8 mouse cellular contexts compared by ENCODE assay signal in the genomic region with DNA sequence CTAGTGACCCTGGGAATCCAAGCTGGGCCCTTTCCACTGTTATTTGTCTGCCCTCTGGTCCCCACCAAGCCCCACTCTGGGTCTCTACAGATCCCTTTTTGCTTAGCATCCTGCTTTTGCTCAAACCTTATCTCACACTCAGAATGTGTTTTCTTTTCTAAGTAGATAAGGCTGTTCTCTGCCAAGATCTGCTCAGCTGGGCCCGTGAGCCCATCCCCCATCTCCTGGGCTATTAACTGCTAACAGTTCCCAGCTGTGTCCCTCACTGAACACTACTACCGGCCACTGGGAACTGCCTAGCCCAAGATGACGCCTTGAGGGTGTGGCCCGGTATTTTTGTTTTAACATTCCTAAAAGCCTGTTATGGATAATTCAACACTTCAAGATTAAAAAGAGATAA. TPM values are rescaled to one million over a fixed set of nuclear protein-coding genes. Genes with fewer than 3 reads are reported as not detected.
DNase-seq lines count a peak whose midpoint lies in the region; ATAC-seq and TF ChIP-seq lines count a peak whose summit lies in the region.
"Had no signal": no experiment of that assay in that cellular context is flagged by ENCODE, and none has a peak within 500 bp of the region (broad histone marks: within the 10 kb centered on the region; RNA-seq: fewer than 3 reads in every experiment).

No protein-coding gene starts in this region.

- H3K27me3 ChIP-seq in embryonic facial prominence, embryonic 11.5 days (ENCODE audit: control insufficient read depth, insufficient read depth, low read length): no peaks in the 10 kb centered on the region
- no peaks in the 10 kb centered on the region for H3K27me3 ChIP-seq in hindbrain, embryonic 14.5 days (ENCODE audit: control insufficient read depth, insufficient read depth, low read length)
- no peaks in the 10 kb centered on the region for H3K27me3 ChIP-seq in lung, embryonic 14.5 days (ENCODE audit: insufficient read depth, low read length)
- H3K27me3 ChIP-seq: liver, embryonic 15.5 days had no signal

- peak; percentile 73; the same call in 1 of the 2 replicates for ATAC-seq in embryonic facial prominence, embryonic 11.5 days (replicated peaks; ENCODE audit: insufficient number of reproducible peaks, low FRiP score, low TSS enrichment, low read depth)
- no peak; the same call in 1 of the 2 replicates for ATAC-seq in hindbrain, embryonic 14.5 days (ENCODE audit: low FRiP score)
- peak; percentile 98 for ATAC-seq in lung, embryonic 14.5 days (ENCODE audit: insufficient read depth)

- H3K9me3 ChIP-seq in embryonic facial prominence, embryonic 11.5 days (replicated peaks; ENCODE audit: control insufficient read depth, low read length): no peaks in the 10 kb centered on the region
- H3K9me3 ChIP-seq in hindbrain, embryonic 14.5 days (ENCODE audit: control insufficient read depth, low read length): no peaks in the 10 kb centered on the region
- no peaks in the 10 kb centered on the region for H3K9me3 ChIP-seq in lung, embryonic 14.5 days (ENCODE audit: low read depth, low read length)
- H3K9me3 ChIP-seq: liver, embryonic 15.5 days had no signal

- no peak overlapping the region for H3K4me2 ChIP-seq in embryonic facial prominence, embryonic 11.5 days (ENCODE audit: low read depth, low read length)
- no peak overlapping the region for H3K4me2 ChIP-seq in hindbrain, embryonic 14.5 days (replicated peaks)
- no peak overlapping the region for H3K4me2 ChIP-seq in lung, embryonic 14.5 days
- H3K4me2 ChIP-seq: liver, embryonic 15.5 days had no signal

- no peak for TF ChIP-seq CTCF in lung, embryonic 14.5 days (IDR thresholded peaks at IDR 0.05; ENCODE audit: low read depth)

- H3K36me3 ChIP-seq in embryonic facial prominence, embryonic 11.5 days (replicated peaks; ENCODE audit: control insufficient read depth, insufficient read depth, low read depth, low read length): no peaks in the 10 kb centered on the region
- no peaks in the 10 kb centered on the region for H3K36me3 ChIP-seq in hindbrain, embryonic 14.5 days (replicated peaks; ENCODE audit: control insufficient read depth, insufficient read depth)
- H3K36me3 ChIP-seq in lung, embryonic 14.5 days (ENCODE audit: insufficient read depth): no peaks in the 10 kb centered on the region
- H3K36me3 ChIP-seq: liver, embryonic 15.5 days had no signal

- H3K4me3 ChIP-seq in embryonic facial prominence, embryonic 11.5 days (ENCODE audit: low read depth, low read length): no peak overlapping the region
- H3K4me3 ChIP-seq in hindbrain, embryonic 14.5 days (replicated peaks; ENCODE audit: low read length): no peak overlapping the region
- H3K4me3 ChIP-seq in lung, embryonic 14.5 days (ENCODE audit: low read depth, low read length): no peak overlapping the region
- H3K4me3 ChIP-seq: liver, embryonic 15.5 days had no signal

- no peak overlapping the region for H3K27ac ChIP-seq in embryonic facial prominence, embryonic 11.5 days (replicated peaks; ENCODE audit: low read depth, low read length)
- no peak overlapping the region for H3K27ac ChIP-seq in hindbrain, embryonic 14.5 days
- H3K27ac ChIP-seq in lung, embryonic 14.5 days (ENCODE audit: low read depth): peak overlapping the region; percentile 67
- H3K27ac ChIP-seq: liver, embryonic 15.5 days had no signal

- DNase-seq in c-Kit-positive CD71-positive TER-119-negative erythroid progenitor cells, embryonic 14.5 days (ENCODE audit: low read depth): peak; percentile 15
- DNase-seq in embryonic facial prominence, embryonic 11.5 days (ENCODE audit: low spot score): peak; percentile 81
- DNase-seq in hindbrain, embryonic 14.5 days (ENCODE audit: low spot score): peak; percentile 32
- peak; percentile 93 for DNase-seq in lung, embryonic 14.5 days
- DNase-seq in right cerebral cortex, postnatal 36 days (ENCODE audit: low spot score in 2 of 2): no peak
- no peak for DNase-seq in retina, embryonic 14.5 days (ENCODE audit: low spot score)
- no peak for DNase-seq in layer of hippocampus, adult 8-10 months (ENCODE audit: low spot score in 2 of 2)

- 10% methylated on average over 4 of the region's 4 CpGs for WGBS in embryonic facial prominence, embryonic 11.5 days
- 26% methylated on average over 4 of the region's 4 CpGs for WGBS in hindbrain, embryonic 14.5 days
- WGBS in lung, embryonic 14.5 days: 4% methylated on average over 4 of the region's 4 CpGs

- no peak overlapping the region for H3K9ac ChIP-seq in embryonic facial prominence, embryonic 11.5 days (replicated peaks; ENCODE audit: low read length)
- H3K9ac ChIP-seq in hindbrain, embryonic 14.5 days: no peak overlapping the region
- H3K9ac ChIP-seq in lung, embryonic 14.5 days: no peak overlapping the region
- H3K9ac ChIP-seq: liver, embryonic 15.5 days had no signal

- no peaks in the 10 kb centered on the region; the same call in 1 of the 2 replicates for H3K4me1 ChIP-seq in embryonic facial prominence, embryonic 11.5 days (ENCODE audit: control insufficient read depth, insufficient read depth, low read length)
- no peaks in the 10 kb centered on the region for H3K4me1 ChIP-seq in hindbrain, embryonic 14.5 days (replicated peaks; ENCODE audit: control insufficient read depth, insufficient read depth, low read length)
- no peaks in the 10 kb centered on the region for H3K4me1 ChIP-seq in lung, embryonic 14.5 days (ENCODE audit: insufficient read depth)

RNA-seq across cellular contexts. Expression of gene Fbn1, which starts 8.8 kb away (rescaled TPM):
- polyA plus RNA-seq in embryonic facial prominence, embryonic 11.5 days (2014; fragmentation: Nextera tagmentation; extraction: Ambion mirVana): 14.1 and 15.2 TPM in 2 replicates
- polyA plus RNA-seq in hindbrain, embryonic 14.5 days (2014; fragmentation: Nextera tagmentation; extraction: Ambion mirVana): 5.4 and 6.7 TPM in 2 replicates
- 52.4 and 53.1 TPM in 2 replicates for polyA plus RNA-seq in lung, embryonic 14.5 days (2014; fragmentation: Nextera tagmentation; extraction: Ambion mirVana)
- 10 to 100 TPM in 2 of 4 experiments, 1 to 10 TPM in 2; 9.0 to 10.6 (median 9.7) TPM for total RNA-seq in layer of hippocampus, adult 8-10 months (2022)

RNA-seq across cellular contexts. Expression of gene Gm9913, which starts 11.7 kb away (rescaled TPM):
- polyA plus RNA-seq in embryonic facial prominence, embryonic 11.5 days (2014; fragmentation: Nextera tagmentation; extraction: Ambion mirVana): 0.13 and 0.29 TPM in 2 replicates
- polyA plus RNA-seq in hindbrain, embryonic 14.5 days (2014; fragmentation: Nextera tagmentation; extraction: Ambion mirVana): not detected in 2 replicates
- polyA plus RNA-seq in lung, embryonic 14.5 days (2014; fragmentation: Nextera tagmentation; extraction: Ambion mirVana): 0.42 and 0.68 TPM in 2 replicates
- total RNA-seq in layer of hippocampus, adult 8-10 months (2022): under 1 TPM; 0.19 to 0.37 (median 0.32) TPM

Comparison
In these comparisons a context has a peak if more than half of its experiments do, and no peak if none do; other contexts are left out.
1. DNase-seq: peak in c-Kit-positive CD71-positive TER-119-negative erythroid progenitor cells, embryonic 14.5 days (single experiment), embryonic facial prominence, embryonic 11.5 days (single experiment), hindbrain, embryonic 14.5 days (single experiment) and lung, embryonic 14.5 days (single experiment); none in right cerebral cortex, postnatal 36 days (0 of 2), retina, embryonic 14.5 days (single experiment) and layer of hippocampus, adult 8-10 months (0 of 2).